Mouse (Mus musculus) liver, embryonic 15.5 days (tissue): ENCODE measurements around the gene Cbx6. TPM values are rescaled to one million over a fixed set of nuclear protein-coding genes. Genes with fewer than 3 reads are reported as not detected.

Experiments used
- ATAC-seq: fragments of 200-750 bp; cut with Nextera tagmentation; 2 replicates; pipeline ENCODE4 v1.8.0; 2017; ENCODE audit warnings: moderate number of reproducible peaks, mild to moderate bottlenecking, moderate library complexity; ENCODE audit not compliant: insufficient read depth
- H3K27ac ChIP-seq: fragments of 300-500 bp; sonication (generic); replicated peaks from 2 replicates; pipeline ENCODE4 v1.5.1; 2015; ENCODE audit warnings: mild to moderate bottlenecking, inconsistent platforms
- H3K27me3 ChIP-seq: fragments of 300-500 bp; sonication (generic); 2 replicates; pipeline ENCODE4 v1.6.1; 2015; ENCODE audit warnings: mild to moderate bottlenecking, inconsistent platforms
- H3K36me3 ChIP-seq: fragments of 300-500 bp; sonication (generic); replicated peaks from 2 replicates; pipeline ENCODE4 v1.6.1; 2015; ENCODE audit warnings: moderate library complexity, mild to moderate bottlenecking, inconsistent platforms
- H3K4me1 ChIP-seq: fragments of 300-500 bp; sonication (generic); replicated peaks from 2 replicates; pipeline ENCODE4 v1.6.1; 2015; ENCODE audit warnings: inconsistent platforms
- H3K4me2 ChIP-seq: fragments of 300-500 bp; sonication (generic); 2 replicates; pipeline ENCODE4 v1.6.1; 2015; ENCODE audit warnings: moderate library complexity, mild to moderate bottlenecking, inconsistent platforms
- H3K4me3 ChIP-seq: fragments of 300-500 bp; sonication (generic); replicated peaks from 2 replicates; pipeline ENCODE4 v1.5.1; 2015; ENCODE audit warnings: mild to moderate bottlenecking, inconsistent platforms
- H3K9ac ChIP-seq: fragments of 300-500 bp; sonication (generic); 2 replicates; pipeline ENCODE4 v1.6.1; 2015; ENCODE audit warnings: moderate library complexity, mild to moderate bottlenecking, inconsistent platforms
- H3K9me3 ChIP-seq: fragments of 300-500 bp; sonication (generic); replicated peaks from 2 replicates; pipeline ENCODE4 v1.6.1; 2016; ENCODE audit warnings: inconsistent platforms
- whole genome bisulfite sequencing: fragments of 180-500 bp; shearing (Covaris S2); methylation state at CpG from one replicate; pipeline ENCODE4 v1.1.7; 2015; ENCODE audit warnings: mixed read lengths; ENCODE audit not compliant: insufficient replicate concordance; 5-methylcytosine and 5-hydroxymethylcytosine counted together
- polyA plus RNA-seq: library from polyadenylated mRNA; unstranded; fragments of >200 nt; fragmentation: Nextera tagmentation; extraction: Ambion mirVana; gene quantifications from 2 replicates; pipeline ENCODE4 v1.2.1, GENCODE M21; 2015

Cbx6 gene
- polyA plus RNA-seq, 1 experiment from 2014 or later, result 6.7 TPM

DNA sequence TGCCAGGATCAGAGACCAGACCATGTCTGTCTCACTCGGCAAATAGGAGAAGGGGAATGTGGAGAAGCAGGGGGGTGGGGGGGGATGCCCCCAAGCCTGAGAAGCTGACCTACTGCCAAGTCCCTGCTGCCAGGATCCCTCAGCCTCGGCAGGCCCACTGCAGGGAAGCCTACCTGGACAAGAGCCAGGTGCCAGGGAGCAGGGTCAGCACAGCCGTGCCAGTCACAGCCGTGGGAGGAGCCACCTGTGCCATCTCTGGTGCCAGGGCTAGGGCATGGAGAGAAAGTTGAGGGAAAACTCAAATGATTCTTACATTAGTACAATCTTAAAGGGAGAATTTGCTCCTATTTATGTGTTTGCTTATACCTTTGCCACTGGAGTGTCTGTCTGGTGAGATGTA, 32.2 kb downstream of the Cbx6 start:
- no peak overlapping the region for H3K27ac ChIP-seq
- H3K9me3 ChIP-seq, result no peaks in the 10 kb centered on the region
- no peak for ATAC-seq
- H3K36me3 ChIP-seq, result no peaks in the 10 kb centered on the region
- H3K4me3 ChIP-seq, result no peak overlapping the region
- no peak overlapping the region for H3K4me2 ChIP-seq
- H3K27me3 ChIP-seq, result peaks cover 80% of the 10 kb centered on the region
- WGBS, result 58% methylated on average over 4 of the region's 4 CpGs
- H3K9ac ChIP-seq, result no peak overlapping the region
- peaks cover 12% of the 10 kb centered on the region; the same call in 1 of the 2 replicates for H3K4me1 ChIP-seq

DNA sequence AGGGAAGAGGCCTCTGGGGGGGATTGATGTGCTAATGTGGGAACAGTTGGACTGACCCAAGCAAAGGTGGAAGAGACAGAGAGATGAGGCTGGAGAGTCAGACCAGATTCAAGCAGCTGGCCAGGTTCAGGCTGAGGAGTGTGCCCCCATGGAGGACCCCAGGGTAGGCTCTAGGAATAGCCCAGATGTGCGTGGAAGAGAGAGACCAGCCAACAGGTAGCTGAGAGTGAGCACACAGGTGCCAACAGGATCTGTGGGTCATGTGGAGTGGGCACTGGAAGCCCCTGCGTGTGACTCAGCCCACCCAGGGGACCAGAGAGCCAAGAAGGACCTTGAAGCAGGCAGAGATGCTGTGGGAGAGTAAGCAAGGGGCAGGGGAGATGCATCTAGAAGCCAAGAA, 32.8 kb downstream of the Cbx6 start:
- H3K4me3 ChIP-seq, result no peak overlapping the region
- ATAC-seq, result no peak
- no peaks in the 10 kb centered on the region for H3K36me3 ChIP-seq
- whole genome bisulfite sequencing, result 42% methylated on average over 2 of the region's 2 CpGs
- peaks cover 73% of the 10 kb centered on the region for H3K27me3 ChIP-seq
- no peak overlapping the region for H3K27ac ChIP-seq
- H3K9ac ChIP-seq, result no peak overlapping the region
- no peaks in the 10 kb centered on the region for H3K9me3 ChIP-seq
- H3K4me2 ChIP-seq, result no peak overlapping the region
- peaks cover 12% of the 10 kb centered on the region; the same call in 1 of the 2 replicates for H3K4me1 ChIP-seq

GRCm38 (mm10) chr15:79800701-79801100, 33.8 kb downstream of the Cbx6 start:
- Histone ChIP-seq H3K27me3 (peaks cover 64% of the 10 kb centered on the region), H3K9me3 (no peaks in the 10 kb centered on the region), H3K36me3 (no peaks in the 10 kb centered on the region), H3K9ac (no peak overlapping the region), H3K4me2 (no peak overlapping the region), H3K4me3 (no peak overlapping the region), H3K27ac (no peak overlapping the region), H3K4me1 (peaks cover 12% of the 10 kb centered on the region; the same call in 1 of the 2 replicates)
- ATAC-seq, result no peak
- WGBS, result 52% methylated on average over 11 of the region's 11 CpGs

DNA sequence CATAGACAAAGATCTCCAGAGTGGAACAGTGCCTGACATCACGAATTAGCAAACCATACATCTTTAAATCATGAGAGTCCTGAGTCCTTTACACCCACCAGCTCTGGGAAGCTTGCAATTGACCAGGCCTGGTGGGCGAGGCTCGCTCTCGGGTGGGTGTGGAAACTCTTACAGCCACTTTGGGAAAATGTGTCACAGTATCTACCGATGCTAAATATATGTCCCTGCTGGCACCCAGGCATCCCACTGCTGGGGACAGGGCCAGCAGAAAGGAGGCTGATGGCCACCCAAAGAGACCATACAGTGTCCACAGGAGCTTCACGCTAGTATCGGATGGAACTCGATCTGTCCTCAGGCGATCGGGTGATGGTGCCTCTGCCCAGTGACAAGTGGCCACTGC, 35.9 kb downstream of the Cbx6 start:
- Histone ChIP-seq H3K9ac (no peak overlapping the region), H3K4me1 (no peaks in the 10 kb centered on the region), H3K4me3 (no peak overlapping the region), H3K9me3 (no peaks in the 10 kb centered on the region), H3K4me2 (no peak overlapping the region), H3K36me3 (no peaks in the 10 kb centered on the region), H3K27me3 (peaks cover 53% of the 10 kb centered on the region), H3K27ac (no peak overlapping the region)
- 69% methylated on average over 10 of the region's 10 CpGs for WGBS
- no peak for ATAC-seq

DNA sequence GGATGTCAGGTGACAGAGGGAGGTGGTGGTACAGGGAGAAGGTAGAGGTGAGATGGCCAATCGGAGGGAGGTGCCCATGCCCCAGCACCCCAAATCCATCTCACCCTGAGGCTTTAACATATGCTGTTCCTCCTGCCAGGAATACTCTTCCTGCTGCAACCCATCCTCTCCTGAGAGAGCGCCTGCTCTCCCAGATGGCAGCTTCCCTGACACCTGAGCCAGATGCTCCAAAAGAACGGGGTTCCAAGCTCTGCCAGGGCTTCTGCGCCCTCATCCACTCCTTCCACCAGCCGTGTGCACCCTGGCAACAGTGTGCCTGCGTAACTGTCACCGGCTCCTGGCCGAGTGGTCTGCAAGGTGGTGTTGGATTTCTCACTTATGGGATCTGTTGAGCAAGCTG, 36.8 kb downstream of the Cbx6 start:
- WGBS, result 64% methylated on average over 8 of the region's 8 CpGs
- H3K36me3 ChIP-seq, result no peaks in the 10 kb centered on the region
- no peak overlapping the region for H3K9ac ChIP-seq
- no peak overlapping the region for H3K27ac ChIP-seq
- no peak overlapping the region for H3K4me3 ChIP-seq
- ATAC-seq, result no peak
- no peaks in the 10 kb centered on the region for H3K9me3 ChIP-seq
- H3K27me3 ChIP-seq, result peaks cover 51% of the 10 kb centered on the region
- no peaks in the 10 kb centered on the region for H3K4me1 ChIP-seq
- no peak overlapping the region for H3K4me2 ChIP-seq

DNA sequence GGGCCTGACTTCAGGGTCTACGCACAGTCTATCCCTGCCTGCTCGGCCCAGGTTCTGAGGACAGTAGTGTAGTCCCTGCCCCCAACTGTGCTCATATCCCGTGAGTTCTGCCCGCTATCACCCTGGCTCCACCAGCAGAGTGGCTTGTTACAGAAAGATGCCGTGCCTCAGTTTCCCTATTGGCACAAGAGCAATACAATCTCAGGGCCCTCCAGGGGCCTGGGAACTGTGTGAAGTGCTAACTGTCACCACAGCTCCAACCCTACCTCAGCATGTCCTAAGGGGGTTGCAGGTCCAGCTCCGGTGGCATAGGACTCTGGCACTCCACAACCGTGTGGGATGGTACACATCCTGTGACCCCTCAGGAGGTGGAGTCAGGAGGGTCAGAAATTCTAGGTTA, 37.4 kb downstream of the Cbx6 start:
- WGBS, result 64% methylated on average over 7 of the region's 7 CpGs
- no peak overlapping the region for H3K9ac ChIP-seq

DNA sequence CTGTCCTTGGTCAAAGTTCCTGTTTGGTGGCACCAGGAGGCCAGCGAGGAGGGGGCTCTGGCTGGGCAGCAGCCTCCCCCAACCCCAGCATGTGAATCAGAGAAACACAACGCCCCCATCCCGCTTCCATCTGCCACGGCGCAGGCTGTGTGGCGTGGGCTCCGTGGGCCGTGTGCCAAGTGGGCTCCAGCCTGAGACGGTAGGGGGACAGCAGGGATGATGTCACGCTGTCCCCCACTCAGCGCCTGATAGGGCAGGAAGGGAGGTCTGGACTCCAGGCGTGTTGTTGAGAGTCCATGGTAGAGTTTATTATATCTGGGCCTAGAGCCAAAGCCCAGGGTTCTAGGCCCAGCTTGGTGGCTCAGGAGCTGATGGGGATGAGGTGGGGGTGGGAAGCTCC, 38.2 kb downstream of the Cbx6 start:
- ATAC-seq, result no peak
- Histone ChIP-seq H3K27me3 (peaks cover 48% of the 10 kb centered on the region), H3K9ac (no peak overlapping the region), H3K27ac (no peak overlapping the region), H3K4me1 (no peaks in the 10 kb centered on the region), H3K4me2 (no peak overlapping the region), H3K36me3 (no peaks in the 10 kb centered on the region), H3K4me3 (no peak overlapping the region), H3K9me3 (no peaks in the 10 kb centered on the region)
- WGBS, result 79% methylated on average over 12 of the region's 12 CpGs

More for the DNA sequence above, 37.4 kb downstream of the Cbx6 start:
- Histone ChIP-seq H3K27me3 (peaks cover 51% of the 10 kb centered on the region), H3K27ac (no peak overlapping the region), H3K4me2 (no peak overlapping the region), H3K4me3 (no peak overlapping the region), H3K36me3 (no peaks in the 10 kb centered on the region), H3K4me1 (no peaks in the 10 kb centered on the region), H3K9me3 (no peaks in the 10 kb centered on the region)
- no peak for ATAC-seq

- Histone ChIP-seq H3K4me1 (no peaks in the 10 kb centered on the region), H3K27me3 (peaks cover 46% of the 10 kb centered on the region), H3K4me2 (no peak overlapping the region), H3K36me3 (no peaks in the 10 kb centered on the region), H3K9me3 (no peaks in the 10 kb centered on the region), H3K27ac (no peak overlapping the region), H3K9ac (no peak overlapping the region), H3K4me3 (no peak overlapping the region)
- no peak for ATAC-seq
- WGBS, result 17% methylated on average over 20 of the region's 20 CpGs
Observed at GRCm38 (mm10) chr15:79794173-79794572, 40.3 kb downstream of the Cbx6 start.

DNA sequence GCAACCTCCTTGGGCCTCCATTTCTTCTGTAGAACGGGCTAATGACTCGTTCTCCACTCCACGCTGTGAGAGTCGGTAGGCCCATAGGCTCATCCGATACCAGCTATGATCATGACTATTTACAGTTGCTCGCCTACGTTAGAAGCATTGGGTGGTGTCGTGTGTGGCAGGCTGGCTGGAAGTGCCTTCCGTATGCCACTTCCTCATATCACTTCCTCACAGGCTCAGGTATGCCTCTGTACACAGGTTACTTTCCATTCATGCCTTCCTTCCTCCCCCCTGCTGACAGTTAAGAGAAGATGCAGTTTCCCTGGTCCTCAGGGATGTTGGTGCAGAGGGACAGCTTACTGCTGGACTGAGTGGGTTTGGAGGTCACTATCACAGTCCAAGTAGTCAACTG, 41.4 kb downstream of the Cbx6 start:
- Histone ChIP-seq H3K4me1 (no peaks in the 10 kb centered on the region), H3K4me2 (no peak overlapping the region), H3K27me3 (peaks cover 44% of the 10 kb centered on the region), H3K36me3 (no peaks in the 10 kb centered on the region), H3K4me3 (no peak overlapping the region), H3K27ac (no peak overlapping the region), H3K9ac (no peak overlapping the region), H3K9me3 (no peaks in the 10 kb centered on the region)
- no peak for ATAC-seq
- WGBS, result 65% methylated on average over 9 of the region's 9 CpGs

DNA sequence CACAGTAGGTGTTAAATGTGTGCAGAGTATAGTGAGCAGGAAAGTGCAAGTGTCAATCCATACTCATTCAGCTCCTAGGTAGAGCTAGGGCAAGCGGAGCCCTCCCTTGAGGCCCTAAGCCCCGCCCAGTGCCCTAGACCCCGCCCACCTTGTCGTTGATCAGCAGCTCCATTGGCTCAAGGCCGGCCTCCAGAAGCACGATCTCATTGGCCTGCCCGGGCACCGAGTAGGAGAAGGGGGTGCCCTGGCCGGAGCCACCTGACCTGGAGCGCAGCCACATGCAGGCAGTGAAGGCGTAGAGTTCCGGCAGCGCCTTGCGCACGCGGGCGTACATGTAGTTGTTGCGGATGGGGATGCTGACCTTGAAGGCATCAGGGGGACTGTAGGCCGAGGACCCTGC, 42.0 kb downstream of the Cbx6 start:
- Histone ChIP-seq H3K4me1 (no peaks in the 10 kb centered on the region), H3K9ac (no peak overlapping the region), H3K27me3 (peaks cover 42% of the 10 kb centered on the region), H3K4me2 (no peak overlapping the region), H3K4me3 (no peak overlapping the region), H3K27ac (no peak overlapping the region), H3K9me3 (no peaks in the 10 kb centered on the region), H3K36me3 (no peaks in the 10 kb centered on the region)
- no peak for ATAC-seq
- 21% methylated on average over 19 of the region's 19 CpGs for WGBS

GRCm38 (mm10) chr15:79791502-79791901, 43.0 kb downstream of the Cbx6 start:
- H3K4me3 ChIP-seq, result no peak overlapping the region
- no peak overlapping the region for H3K4me2 ChIP-seq
- peaks cover 50% of the 10 kb centered on the region for H3K27me3 ChIP-seq
- H3K9ac ChIP-seq, result no peak overlapping the region
- H3K9me3 ChIP-seq, result no peaks in the 10 kb centered on the region
- 4% methylated on average over 12 of the region's 12 CpGs for WGBS
- no peaks in the 10 kb centered on the region for H3K4me1 ChIP-seq
- ATAC-seq, result no peak
- no peak overlapping the region for H3K27ac ChIP-seq
- H3K36me3 ChIP-seq, result no peaks in the 10 kb centered on the region

GRCm38 (mm10) chr15:79790905-79791304, 43.6 kb downstream of the Cbx6 start:
- peaks cover 52% of the 10 kb centered on the region for H3K27me3 ChIP-seq
- no peaks in the 10 kb centered on the region for H3K9me3 ChIP-seq
- no peak overlapping the region for H3K4me2 ChIP-seq
- H3K36me3 ChIP-seq, result no peaks in the 10 kb centered on the region
- ATAC-seq, result no peak
- WGBS, result 59% methylated on average over 6 of the region's 6 CpGs
- H3K4me3 ChIP-seq, result no peak overlapping the region
- H3K4me1 ChIP-seq, result no peaks in the 10 kb centered on the region
- no peak overlapping the region for H3K9ac ChIP-seq
- no peak overlapping the region for H3K27ac ChIP-seq
